Mouse (Mus musculus) small intestine, adult 2 months (tissue): ENCODE data around the gene Stap2. TPM values are rescaled to one million over a fixed set of nuclear protein-coding genes. Genes with fewer than 3 reads are reported as not detected.

ENCODE experiments used
- H3K27ac ChIP-seq: fragments of 200-500 bp; 2 replicates; pipeline ENCODE4 v1.5.1; 2012; ENCODE audit warnings: low read depth, low read length, control low read depth, inconsistent platforms; ENCODE audit not compliant: insufficient read depth
- H3K27me3 ChIP-seq: fragments of 200-500 bp; 2 replicates; pipeline ENCODE4 v1.6.1; 2012; ENCODE audit warnings: mild to moderate bottlenecking, moderate library complexity, low read length, inconsistent platforms; ENCODE audit not compliant: control insufficient read depth, insufficient read depth
- H3K36me3 ChIP-seq: fragments of 200-500 bp; 2 replicates; pipeline ENCODE4 v1.6.1; 2012; ENCODE audit warnings: mild to moderate bottlenecking, low read length, control low read depth, inconsistent platforms; ENCODE audit not compliant: control insufficient read depth, insufficient read depth
- H3K4me1 ChIP-seq: fragments of 200-500 bp; 2 replicates; pipeline ENCODE4 v1.6.1; 2012; ENCODE audit warnings: low read length, inconsistent platforms, mixed read lengths; ENCODE audit not compliant: control insufficient read depth, insufficient read depth, insufficient read length
- H3K4me3 ChIP-seq: fragments of 200-500 bp; 2 replicates; pipeline ENCODE4 v1.5.1; 2012; ENCODE audit warnings: low read depth, mild to moderate bottlenecking, control low read depth, inconsistent platforms, low read length, moderate library complexity
- CTCF ChIP-seq: fragments of 200-500 bp; IDR thresholded peaks from 2 replicates; pipeline ENCODE4 v1.5.1; 2012; ENCODE audit warnings: low read depth, mild to moderate bottlenecking, control low read depth, inconsistent platforms, low read length, moderate library complexity, mixed read lengths; ENCODE audit not compliant: insufficient replicate concordance, insufficient read length; ENCODE audit errors: extremely low read depth
- POLR2A ChIP-seq: fragments of 200-500 bp; IDR thresholded peaks from 2 replicates; pipeline ENCODE4 v1.6.1; 2012; ENCODE audit warnings: low read depth, mild to moderate bottlenecking, control low read depth, inconsistent platforms, low read length, moderate library complexity
- WGBS: fragments of 180-500 bp; shearing (Covaris S2); methylation state at CpG from one replicate; pipeline ENCODE4 v1.1.7; 2018; 5-methylcytosine and 5-hydroxymethylcytosine counted together
- polyA plus RNA-seq: library from polyadenylated mRNA; depleted of rRNA; stranded (reverse); fragments of >200 nt; gene quantifications from 2 replicates; pipeline ENCODE4 v1.2.3, GENCODE M21; 2012

Stap2 gene
- polyA plus RNA-seq, 1 experiment: 224 TPM

- Histone ChIP-seq H3K4me3 (no peak overlapping the region), H3K4me1 (peaks cover 25% of the 10 kb centered on the region), H3K27me3 (no peaks in the 10 kb centered on the region), H3K36me3 (peaks cover 13% of the 10 kb centered on the region), H3K27ac (no peak overlapping the region)
- WGBS: 82% methylated on average over 7 of the region's 7 CpGs
- TF ChIP-seq POLR2A (no peak), CTCF (no peak)
These were observed 26.0 kb upstream of the Stap2 start for GRCm38 (mm10) chr17:56031431-56031830.

GRCm38 (mm10) chr17:56030919-56031318 is 25.5 kb upstream of the Stap2 start:
- H3K36me3 ChIP-seq: peaks cover 13% of the 10 kb centered on the region
- H3K27me3 ChIP-seq: no peaks in the 10 kb centered on the region
- no peak for TF ChIP-seq CTCF
- TF ChIP-seq POLR2A: no peak
- H3K4me1 ChIP-seq: peaks cover 25% of the 10 kb centered on the region
- no peak overlapping the region for H3K4me3 ChIP-seq
- no peak overlapping the region for H3K27ac ChIP-seq
- WGBS: 54% methylated on average over 5 of the region's 5 CpGs

- TF ChIP-seq POLR2A (no peak), CTCF (no peak)
- H3K4me3 ChIP-seq: no peak overlapping the region
- no peaks in the 10 kb centered on the region for H3K27me3 ChIP-seq
- H3K27ac ChIP-seq: no peak overlapping the region
- peaks cover 13% of the 10 kb centered on the region for H3K36me3 ChIP-seq
- peaks cover 25% of the 10 kb centered on the region for H3K4me1 ChIP-seq
- 89% methylated on average over 9 of the region's 9 CpGs for WGBS
These were observed 25.0 kb upstream of the Stap2 start for GRCm38 (mm10) chr17:56030238-56030870.

- Histone ChIP-seq H3K36me3 (peaks cover 3% of the 10 kb centered on the region; the same call in 1 of the 2 replicates), H3K27ac (no peak overlapping the region), H3K4me1 (peaks cover 18% of the 10 kb centered on the region), H3K4me3 (no peak overlapping the region), H3K27me3 (no peaks in the 10 kb centered on the region)
- WGBS: 87% methylated on average over 5 of the region's 5 CpGs
- TF ChIP-seq POLR2A (no peak), CTCF (no peak)
These were observed 22.5 kb upstream of the Stap2 start for GRCm38 (mm10) chr17:56027801-56028441.

GRCm38 (mm10) chr17:56026881-56027280 is 21.5 kb upstream of the Stap2 start:
- H3K4me1 ChIP-seq: peaks cover 12% of the 10 kb centered on the region
- 59% methylated on average over 1 of the region's 1 CpGs for WGBS
- TF ChIP-seq POLR2A (no peak), CTCF (no peak)

GRCm38 (mm10) chr17:56026303-56026702 is 20.9 kb upstream of the Stap2 start:
- no peak for TF ChIP-seq POLR2A
- no peak for TF ChIP-seq CTCF
- peaks cover 10% of the 10 kb centered on the region for H3K4me1 ChIP-seq
- WGBS: 75% methylated on average over 1 of the region's 1 CpGs
- H3K4me3 ChIP-seq: no peak overlapping the region
- no peaks in the 10 kb centered on the region for H3K27me3 ChIP-seq
- H3K27ac ChIP-seq: no peak overlapping the region
- peaks cover 3% of the 10 kb centered on the region; the same call in 1 of the 2 replicates for H3K36me3 ChIP-seq

More at GRCm38 (mm10) chr17:56026881-56027280, 21.5 kb upstream of the Stap2 start:
- Histone ChIP-seq H3K27me3 (no peaks in the 10 kb centered on the region), H3K4me3 (no peak overlapping the region), H3K27ac (no peak overlapping the region), H3K36me3 (peaks cover 3% of the 10 kb centered on the region; the same call in 1 of the 2 replicates)

GRCm38 (mm10) chr17:56024931-56025330 is 19.5 kb upstream of the Stap2 start:
- no peak overlapping the region for H3K27ac ChIP-seq
- no peak for TF ChIP-seq POLR2A
- TF ChIP-seq CTCF: no peak
- 69% methylated on average over 5 of the region's 5 CpGs for WGBS
- H3K4me3 ChIP-seq: no peak overlapping the region
- peaks cover 5% of the 10 kb centered on the region for H3K36me3 ChIP-seq
- peaks cover 10% of the 10 kb centered on the region for H3K4me1 ChIP-seq
- H3K27me3 ChIP-seq: no peaks in the 10 kb centered on the region
